Mouse (Mus musculus): ENCODE results near the gene Armh2. TPM values are rescaled to one million over a fixed set of nuclear protein-coding genes. Genes with fewer than 3 reads are reported as not detected.

The Armh2 gene
- not detected in 2 replicates for polyA plus RNA-seq (2012; rRNA removed)

DNA sequence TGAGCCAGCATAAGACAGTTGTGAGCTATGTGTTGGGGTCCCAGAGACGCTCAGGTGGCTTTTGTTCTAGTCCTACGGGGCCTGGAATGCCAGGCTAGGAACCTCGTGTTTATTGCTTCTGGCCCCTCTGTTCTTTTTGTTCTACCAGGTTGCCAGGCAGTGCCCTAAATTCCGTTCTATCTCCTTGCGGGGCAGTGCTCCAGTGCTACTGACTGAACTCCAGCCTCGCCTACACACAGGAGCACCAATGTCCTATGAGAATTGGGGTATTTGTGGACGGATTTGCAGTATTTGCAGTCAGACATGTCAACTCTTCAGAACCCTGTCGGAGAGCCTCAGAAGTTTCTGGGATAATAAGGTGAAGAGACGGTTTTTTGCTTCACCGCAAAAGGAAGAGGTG is at the start of gene Armh2:
Gene Armh2, plus strand, starts transcription at position 205 of the 400 bp plus-strand sequence.

DNA sequence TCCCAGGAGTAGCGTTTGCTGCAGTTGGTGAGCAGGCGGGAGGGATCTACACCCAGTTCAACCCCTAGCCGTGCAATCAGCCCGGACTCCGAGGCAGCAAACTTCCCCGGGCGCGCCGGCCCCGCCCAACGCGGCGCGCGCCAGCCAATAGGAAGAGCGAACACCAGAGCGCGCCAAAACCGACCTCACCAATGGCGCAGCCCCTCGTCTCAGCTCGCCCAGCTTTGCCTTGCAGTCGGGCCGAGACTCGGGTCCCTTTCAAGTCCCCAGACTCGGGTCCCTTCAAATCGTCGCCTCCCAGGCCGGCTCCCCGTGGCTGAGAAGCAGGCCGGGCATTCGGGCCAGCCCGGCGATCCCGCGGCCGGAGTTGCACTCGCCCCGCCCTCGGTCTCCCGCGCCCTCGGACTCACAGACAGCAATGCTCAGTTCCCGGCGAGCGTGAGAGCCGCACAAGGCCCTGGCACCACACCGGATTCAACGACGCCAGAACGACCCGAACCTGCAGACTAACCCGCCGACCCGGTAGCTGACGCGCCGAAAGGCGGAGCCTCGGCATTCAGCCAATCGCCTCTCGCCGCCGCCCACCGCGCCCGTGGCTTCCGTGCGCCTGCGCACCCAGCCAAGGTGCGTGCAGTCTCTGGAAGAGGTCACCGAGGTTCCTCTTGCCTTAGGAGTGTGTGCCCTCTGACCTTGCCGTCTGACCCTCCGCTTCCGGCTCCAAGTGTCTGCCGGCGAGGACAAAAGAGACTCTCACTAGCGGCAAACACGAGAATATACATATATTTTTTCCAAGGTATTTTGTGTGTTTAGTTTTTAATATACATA is 20.6 kb downstream of the Armh2 start, which contains the start of gene Gmnn:
Gene Gmnn, minus strand, starts transcription at position 521 of the 825 bp plus-strand sequence.

Other genes starting within 250 kb of the Armh2 start
- 3.6 and 5.1 TPM in 2 replicates for gene Ripor2, start 159.0 kb upstream of the Armh2 start, polyA plus RNA-seq (2012; rRNA removed)
- 0.45 and 1.5 TPM in 2 replicates for gene Gmnn, start 20.7 kb downstream of the Armh2 start, polyA plus RNA-seq (2012; rRNA removed)
- 28.5 and 45.4 TPM in 2 replicates for gene BC005537, start 60.4 kb downstream of the Armh2 start, polyA plus RNA-seq (2012; rRNA removed)
- gene Acot13, start 90.3 kb downstream of the Armh2 start, polyA plus RNA-seq (2012; rRNA removed) = 29.4 and 37.3 TPM in 2 replicates
- gene Tdp2, start 90.4 kb downstream of the Armh2 start, polyA plus RNA-seq (2012; rRNA removed) = 27.9 and 28.9 TPM in 2 replicates
- gene D130043K22Rik, start 103.9 kb downstream of the Armh2 start, polyA plus RNA-seq (2012; rRNA removed) = 0.35 and 0.58 TPM in 2 replicates
- gene Aldh5a1, start 196.4 kb downstream of the Armh2 start, polyA plus RNA-seq (2012; rRNA removed) = 7.5 and 13.1 TPM in 2 replicates
- 2.3 and 2.6 TPM in 2 replicates for gene Gpld1, start 201.9 kb downstream of the Armh2 start, polyA plus RNA-seq (2012; rRNA removed)